Mouse (Mus musculus) heart, postnatal 0 days (tissue): Measurements from ENCODE around the gene Snrpc.

ENCODE experiments used
- CTCF ChIP-seq: IDR thresholded peaks from 2 replicates; pipeline ENCODE4 v1.5.1; 2016; ENCODE audit warnings: antibody characterized with exemption, control low read depth, low read depth
- EP300 ChIP-seq: IDR thresholded peaks from 2 replicates; pipeline ENCODE4 v1.6.1; 2016; ENCODE audit warnings: antibody characterized with exemption, low read depth

DNA sequence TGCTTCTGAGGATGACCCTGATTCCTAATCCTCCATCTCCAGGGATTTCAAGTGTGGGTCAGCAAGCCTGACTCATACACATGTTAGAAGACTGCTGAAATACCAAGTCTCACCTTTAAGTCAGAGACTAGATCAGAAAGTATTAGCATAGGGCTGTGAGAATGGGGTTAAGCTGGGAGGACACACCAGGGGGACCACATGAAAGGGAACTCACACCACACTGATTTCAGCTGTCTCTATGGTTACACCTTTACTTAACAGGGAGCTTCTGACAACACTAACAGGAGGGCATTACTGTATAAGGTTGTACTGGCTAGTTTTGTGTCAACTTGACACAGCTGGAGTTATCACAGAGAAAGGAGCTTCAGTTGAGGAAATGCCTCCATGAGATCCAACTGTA, 23.3 kb upstream of the Snrpc start:
- TF ChIP-seq CTCF, result no peak
- no peak for TF ChIP-seq EP300
